Mouse (Mus musculus): ENCODE results near the gene Eif2a.
A peak's percentile ranks its signal among the peaks of the same experiment; 100 is the strongest.
"Not testable (repeated sequence)": the region's sequence is repeated elsewhere in the genome, so short reads cannot be mapped to it uniquely, and the experiment has no call there.

Eif2a gene

DNA sequence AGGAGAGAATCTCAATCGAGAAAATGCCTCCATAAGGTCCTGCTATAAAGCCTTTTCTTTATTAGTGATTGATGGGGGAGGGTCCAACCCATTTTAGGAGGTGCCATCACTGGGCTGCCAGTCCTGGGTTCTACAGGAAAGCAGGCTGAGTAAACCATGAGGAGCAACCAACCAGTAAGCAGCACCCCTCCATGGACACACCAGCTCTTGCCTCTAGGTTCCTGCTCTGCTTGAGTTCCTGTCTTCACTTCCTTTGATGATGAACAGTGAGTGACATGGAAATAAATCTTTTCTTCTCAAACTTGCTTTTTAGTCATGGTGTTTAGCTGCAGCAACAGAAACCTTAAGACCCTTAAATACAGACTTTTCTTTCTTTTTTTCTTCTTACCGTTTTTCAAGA is 4.3 kb upstream of the Eif2a start:
- no peak for DNase-seq (ENCODE audit: low read depth)

DNA sequence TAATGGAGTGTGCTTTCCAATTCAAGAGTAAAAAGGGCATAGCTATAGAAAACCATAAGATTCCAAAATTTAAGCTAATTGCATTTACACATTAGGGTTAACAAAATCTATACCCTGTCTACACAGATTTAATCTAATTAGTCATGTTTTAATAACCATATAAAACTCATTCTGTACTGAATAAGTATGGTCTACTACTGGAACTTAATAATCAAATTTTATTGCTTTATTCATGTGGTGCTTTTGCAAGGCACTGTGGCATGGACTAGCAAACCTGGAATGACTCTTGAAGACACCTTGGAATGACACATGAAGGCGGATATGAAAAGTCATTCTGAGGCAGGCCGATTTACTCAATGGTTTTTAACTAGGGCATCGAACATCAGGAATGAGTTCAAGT is 2.2 kb upstream of the Eif2a start:
- no peak for DNase-seq (ENCODE audit: low read depth)

DNA sequence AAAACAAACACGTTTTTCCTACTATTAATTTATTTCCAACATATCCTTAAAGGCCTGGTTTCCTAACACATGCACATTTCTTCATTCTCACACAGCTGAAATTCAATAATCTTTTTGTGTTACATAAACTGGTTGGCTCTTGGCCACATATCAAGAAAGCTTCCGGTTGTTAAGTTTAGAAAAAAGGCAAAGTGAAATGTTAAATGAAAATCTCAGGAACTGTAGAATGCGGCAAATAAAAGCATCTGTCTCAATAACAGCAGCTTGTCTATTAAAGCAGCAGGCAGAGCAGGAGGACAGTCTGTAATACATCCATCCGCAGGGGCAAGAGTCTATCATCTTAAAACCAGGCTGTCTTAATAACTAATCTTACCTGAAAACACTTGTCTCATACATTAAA is 1.4 kb upstream of the Eif2a start:
- DNase-seq (ENCODE audit: low read depth), result peak; percentile 37

DNA sequence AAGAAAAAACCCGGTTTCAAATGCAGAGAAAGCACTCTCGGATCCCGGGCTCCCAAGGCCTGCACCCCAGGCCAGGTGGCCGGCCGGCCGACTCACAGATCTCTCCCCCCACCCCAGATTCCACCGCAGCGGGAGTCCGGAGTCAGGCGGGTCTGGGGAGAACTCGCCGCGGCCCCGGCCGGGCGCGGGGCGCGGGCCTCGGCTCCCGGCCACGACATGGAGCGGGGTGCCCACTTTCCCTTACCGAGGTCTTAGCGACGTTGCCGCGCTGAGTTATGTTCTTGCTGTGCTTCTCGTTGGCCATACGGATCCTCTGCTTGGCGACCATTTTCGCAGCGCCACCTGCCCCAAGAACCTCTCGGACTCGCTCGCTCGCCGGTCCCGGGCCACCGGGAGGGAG is 455 bp upstream of the Eif2a start:
- DNase-seq (ENCODE audit: low read depth), result no peak

DNA sequence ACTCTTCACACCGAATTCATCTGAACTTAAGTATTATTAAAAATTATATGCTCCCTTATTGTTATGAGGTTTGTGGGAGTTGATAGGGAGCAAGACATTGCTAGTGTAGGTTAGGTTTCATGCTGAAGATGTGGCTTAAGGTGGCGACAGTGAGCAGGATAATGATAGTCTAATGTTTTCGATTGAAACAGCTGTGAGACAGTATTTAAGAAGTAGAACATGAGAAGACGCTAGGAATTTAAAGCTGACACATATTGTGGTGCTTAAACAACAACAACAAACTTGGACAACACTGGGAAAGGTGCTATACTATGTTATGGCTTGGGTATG is 752 bp downstream of the Eif2a start:
- DNase-seq (ENCODE audit: low read depth), result peak; percentile 72

DNA sequence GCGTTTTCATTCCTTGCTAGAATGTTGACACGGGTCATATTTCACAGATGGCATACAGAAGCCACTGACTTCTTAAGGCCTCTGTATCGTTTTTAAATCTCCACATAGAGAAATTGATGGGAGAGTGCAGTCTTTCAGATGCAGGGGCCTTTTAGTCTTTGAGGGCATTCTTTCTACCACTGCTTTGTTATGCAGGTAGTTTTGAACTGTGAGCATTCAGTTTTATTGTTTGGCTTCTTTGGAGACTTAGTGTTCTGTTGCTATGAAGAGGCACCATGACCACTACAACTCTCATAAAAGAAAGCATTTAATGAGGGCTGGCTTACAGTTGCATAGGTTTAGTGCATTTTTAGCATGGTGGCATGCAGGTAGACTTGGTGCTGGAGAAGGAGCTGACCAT is 11.0 kb downstream of the Eif2a start:
- no peak for DNase-seq (ENCODE audit: low read depth)

DNA sequence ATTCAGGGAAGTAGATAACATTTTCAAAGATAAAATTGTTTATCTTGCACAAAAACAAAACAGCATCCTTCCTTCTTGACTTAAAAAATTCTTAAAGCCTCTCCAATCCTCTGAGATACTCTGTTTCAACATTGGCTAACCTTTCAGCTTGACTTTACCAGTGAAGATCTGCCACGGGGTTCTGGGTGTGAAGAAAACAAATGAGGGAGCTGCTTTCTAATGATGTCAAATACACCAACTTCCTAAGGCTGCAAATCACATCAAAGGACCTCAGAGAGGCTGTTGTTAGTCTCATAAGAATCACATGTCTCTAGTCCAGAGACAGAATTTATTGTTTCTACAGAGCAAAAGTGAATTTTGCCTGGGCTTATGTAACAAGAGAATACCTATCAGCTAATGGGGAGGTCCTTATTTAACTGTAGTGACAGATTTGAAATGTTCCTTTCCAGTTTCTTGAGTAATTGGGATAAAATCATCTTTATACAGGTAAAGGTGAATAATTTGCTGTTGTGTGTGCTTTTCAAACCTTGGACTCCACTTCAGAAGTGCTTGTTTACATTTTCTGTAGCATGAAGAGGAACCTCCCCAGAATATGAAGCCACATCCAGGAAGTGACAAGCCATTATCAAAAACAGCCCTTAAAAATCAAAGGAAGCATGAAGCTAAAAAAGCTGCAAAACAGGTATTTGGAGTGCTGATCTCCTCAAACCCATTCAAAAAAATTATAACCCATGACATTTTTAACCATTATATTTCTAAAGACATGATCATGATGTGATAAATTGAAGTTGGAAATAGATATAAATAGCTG is 26.6 kb downstream of the Eif2a start:
- DNase-seq (ENCODE audit: low read depth), result peak; percentile 20

DNA sequence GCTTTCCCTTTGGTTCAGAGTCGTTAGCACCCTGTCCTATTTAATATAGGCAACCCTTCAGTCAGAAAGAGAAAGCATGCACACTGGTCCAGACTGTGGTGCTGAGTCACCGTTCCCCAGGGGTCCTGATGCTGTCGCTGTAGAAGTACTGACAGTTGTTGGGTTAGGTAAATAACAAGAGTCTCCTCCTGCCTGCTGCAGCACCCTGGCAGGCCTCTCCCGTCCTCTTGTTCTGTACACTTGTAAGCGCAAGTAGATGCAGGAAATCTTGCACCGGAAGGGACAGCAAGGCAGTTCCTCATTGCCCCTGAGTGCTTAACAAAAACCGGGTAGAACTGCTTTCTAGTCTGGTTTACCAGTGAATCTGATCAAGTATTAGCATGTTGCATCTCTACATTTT is 31.0 kb downstream of the Eif2a start:
- no peak for DNase-seq (ENCODE audit: low read depth)

DNA sequence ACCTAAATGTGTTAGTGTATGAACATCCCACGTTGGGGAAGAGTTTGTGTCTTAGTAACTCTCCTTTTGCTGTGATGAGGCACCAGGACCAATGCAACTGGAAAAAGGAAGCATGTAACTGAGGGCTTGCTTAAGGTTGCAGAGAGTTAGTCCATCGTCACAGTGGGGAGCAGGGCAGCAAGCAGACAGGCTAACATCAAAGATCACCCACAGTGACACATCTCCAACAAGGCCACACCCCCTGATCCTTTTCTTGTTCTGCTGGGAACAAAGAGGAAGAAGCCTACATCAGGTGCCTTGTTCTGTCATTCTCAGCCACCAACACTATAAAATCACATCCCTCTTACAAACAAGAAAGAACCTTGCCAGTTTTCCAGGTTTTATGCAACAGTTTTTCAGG is 34.3 kb downstream of the Eif2a start:
- peak; percentile 19 for DNase-seq (ENCODE audit: low read depth)

DNA sequence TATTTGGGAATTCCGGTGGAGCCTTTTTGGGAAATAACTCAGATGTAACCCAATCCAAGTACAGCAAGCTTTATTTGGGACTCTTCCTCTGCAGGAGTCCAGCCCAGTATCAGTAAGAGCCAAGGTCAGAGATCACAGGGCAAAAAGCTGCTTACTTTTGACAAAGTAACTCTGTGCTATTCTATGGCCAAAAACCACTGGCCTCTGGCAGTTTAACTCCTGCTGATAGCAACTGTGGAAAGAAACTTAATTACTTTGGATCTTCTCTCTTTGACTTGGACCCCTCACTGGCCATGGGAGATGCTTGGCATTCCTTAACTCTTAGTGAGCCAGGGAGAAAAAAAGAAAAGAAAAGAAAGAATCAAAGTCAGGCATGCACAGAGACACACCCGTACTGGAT is 35.8 kb downstream of the Eif2a start:
- DNase-seq (ENCODE audit: low read depth), result no peak

DNA sequence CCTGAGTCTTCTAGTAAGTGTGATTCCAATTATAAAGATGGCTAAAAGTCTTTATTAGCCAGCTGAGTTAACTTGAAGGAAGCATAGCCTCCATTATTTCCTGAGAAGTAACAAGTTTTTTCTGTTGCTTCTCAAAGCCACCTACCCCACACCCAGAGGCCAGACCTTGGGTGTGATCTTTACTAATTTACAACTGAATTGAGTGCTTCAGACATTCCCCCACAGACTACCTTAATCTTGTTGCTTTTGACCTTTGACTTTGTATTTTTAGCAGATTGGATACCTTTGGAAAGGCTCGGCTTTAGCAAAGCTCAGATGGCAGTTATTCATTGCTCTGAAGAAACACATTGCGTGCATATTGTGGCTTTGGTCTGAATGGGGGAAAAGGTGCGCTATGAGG is 45.2 kb downstream of the Eif2a start:
- no peak for DNase-seq (ENCODE audit: low read depth)

DNA sequence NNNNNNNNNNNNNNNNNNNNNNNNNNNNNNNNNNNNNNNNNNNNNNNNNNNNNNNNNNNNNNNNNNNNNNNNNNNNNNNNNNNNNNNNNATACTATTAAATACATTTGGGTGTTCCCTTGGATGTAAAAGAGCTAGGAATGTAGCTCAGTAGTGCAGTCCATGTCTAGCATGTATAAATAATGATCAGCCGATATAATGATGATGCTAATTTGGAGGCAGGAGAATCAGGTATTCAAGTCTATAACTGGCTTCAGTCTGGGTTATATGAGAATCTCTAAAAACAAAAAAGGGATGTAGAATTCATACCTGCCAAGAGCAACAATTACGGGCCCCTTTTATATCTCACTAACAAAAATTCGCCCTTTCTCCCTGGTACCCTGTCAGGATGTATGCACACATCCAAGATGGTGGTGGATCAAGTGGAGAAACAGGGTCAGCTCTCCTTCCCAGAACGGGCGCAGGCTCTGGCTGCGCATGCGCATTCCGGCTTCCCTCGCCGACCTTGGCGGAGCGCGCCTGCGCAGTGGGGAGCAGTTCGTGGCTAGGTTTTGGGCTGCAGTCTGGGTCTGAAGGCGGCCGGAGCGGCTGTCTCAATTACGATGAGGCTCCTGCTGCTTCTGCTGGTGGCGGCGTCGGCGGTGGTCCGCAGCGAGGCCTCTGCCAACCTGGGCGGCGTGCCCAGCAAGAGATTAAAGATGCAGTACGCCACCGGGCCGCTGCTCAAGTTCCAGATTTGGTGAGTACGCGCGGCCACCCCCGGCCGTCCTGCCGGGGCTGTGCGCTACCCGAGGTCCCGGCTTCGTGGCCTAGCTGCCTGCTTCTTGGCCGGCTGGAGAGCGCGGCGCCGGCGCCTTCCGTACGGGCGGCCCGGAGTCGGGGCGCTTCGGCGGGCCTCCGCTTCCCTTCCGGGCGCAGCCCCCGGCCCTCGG is 50.8 kb downstream of the Eif2a start, which contains the start of gene Selenot:
Gene Selenot, plus strand, starts transcription at position 500 of the 930 bp plus-strand sequence.
- peak; percentile 94 for DNase-seq (ENCODE audit: low read depth)

DNA sequence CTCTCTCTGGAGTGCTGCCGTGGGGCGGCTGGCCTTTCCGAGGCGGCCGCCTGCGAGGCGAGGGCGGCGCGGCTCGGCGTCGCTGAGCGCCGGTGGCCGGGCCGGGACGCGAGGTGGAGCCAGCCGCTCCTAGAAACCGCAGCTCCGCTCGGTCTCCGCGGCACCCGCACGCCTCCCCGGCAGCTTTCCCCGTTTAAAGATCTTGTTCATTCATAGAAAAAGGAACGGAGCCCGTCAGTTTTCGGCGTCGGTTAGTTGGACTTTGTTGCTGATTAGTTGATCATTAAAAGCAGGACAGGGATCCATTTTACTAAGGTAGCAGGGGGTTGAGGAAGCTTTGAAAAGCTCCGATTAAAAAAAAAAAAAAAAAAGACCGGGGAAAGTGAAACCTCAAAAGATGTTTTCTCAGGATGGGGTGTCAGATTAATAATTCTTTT is 51.5 kb downstream of the Eif2a start:
- peak; percentile 45 for DNase-seq (ENCODE audit: low read depth)

DNA sequence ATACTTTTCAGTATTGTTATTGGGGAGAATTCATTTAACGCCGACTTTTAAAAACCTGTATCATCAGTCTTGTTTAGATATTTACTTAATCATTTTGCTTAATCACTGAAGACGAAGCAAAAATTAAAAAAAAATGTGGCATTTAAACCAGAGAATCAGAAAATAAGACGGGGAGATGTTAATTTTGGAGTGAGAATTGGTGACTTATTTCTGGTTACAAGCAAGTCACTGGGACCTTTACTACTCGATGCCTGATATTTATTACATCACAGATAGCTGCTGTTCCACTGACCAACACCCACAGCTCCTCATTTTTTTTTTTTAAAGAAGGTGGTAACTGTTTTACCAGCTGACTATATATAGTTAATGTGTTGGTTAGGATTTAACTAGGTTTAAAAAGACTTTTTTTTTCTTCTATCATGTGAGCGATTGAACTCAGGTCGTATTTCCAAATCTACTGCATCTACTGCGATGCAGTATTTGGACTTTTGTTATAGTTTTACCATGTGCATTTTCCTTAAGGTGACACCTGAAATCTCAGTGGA is 52.0 kb downstream of the Eif2a start:
- DNase-seq (ENCODE audit: low read depth), result peak; percentile 58

DNA sequence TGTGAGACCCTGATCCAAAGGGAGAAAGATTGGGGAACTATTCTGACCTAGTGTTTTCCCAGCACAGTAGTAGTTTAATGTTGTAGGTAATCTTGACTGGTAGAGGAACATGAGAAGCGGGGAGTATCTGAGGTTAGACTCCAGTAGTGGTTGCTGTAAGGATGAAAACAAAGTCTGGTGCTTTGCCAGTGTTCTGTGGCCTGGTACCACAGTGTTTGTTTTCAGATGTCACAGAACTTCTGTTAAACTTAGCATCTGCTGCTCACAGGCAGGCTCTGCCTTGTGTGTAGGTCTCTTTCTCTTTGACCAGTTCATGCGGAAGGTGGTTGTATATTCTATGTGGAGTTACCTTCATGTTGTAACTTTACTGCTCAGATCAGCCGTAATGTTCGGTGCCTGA is 55.9 kb downstream of the Eif2a start:
- peak; percentile 40 for DNase-seq (ENCODE audit: low read depth)

DNA sequence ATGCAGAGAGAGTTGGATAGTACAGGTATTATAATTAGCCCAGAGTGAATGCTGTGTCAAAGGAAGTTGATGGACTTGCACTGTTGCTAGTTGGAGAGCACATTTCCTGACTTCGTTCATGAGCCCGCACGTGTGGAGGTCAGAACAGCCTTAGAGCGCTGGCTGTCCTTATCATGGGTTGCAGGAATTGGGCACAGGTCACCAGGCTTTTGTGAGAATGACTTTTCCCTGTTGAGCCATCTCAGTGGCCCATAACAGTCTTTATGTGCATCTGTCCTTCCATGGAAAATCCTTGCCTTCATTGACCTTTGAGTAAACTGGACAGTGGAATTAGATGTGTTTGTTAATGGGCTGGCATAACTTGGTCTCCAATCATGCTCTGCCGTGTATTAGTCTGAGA is 56.7 kb downstream of the Eif2a start:
- DNase-seq (ENCODE audit: low read depth), result no peak

DNA sequence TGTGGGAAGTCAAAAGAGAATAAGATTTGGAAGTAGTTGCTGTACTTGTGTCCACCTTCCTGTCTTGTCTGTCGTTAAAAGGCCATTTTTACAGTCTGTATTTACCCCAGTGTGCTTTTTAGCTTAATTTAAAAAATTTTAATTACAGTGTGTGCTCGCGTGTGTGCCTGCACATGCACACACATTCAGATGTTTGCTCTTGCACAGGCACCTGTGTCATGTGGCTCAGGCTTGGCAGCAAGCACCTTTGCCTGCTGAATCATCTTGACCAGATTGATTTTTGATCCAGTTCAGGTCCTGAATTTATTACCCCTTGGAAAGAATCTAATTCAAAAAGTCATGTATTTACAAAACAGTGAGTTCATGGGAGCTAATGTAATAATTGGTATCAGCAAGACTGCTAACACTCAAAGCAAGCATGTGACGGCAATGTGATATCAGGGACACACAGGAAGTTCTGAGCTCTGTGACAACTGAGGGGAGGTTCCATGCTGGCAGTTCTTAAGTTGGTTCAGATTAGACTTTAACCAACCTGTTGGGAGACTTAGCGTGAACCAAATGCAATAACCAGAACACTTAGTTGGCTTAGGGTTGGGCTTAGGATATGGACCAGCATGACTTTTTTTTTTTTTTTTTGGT is 57.3 kb downstream of the Eif2a start:
- peak; percentile 17 for DNase-seq (ENCODE audit: low read depth)

DNA sequence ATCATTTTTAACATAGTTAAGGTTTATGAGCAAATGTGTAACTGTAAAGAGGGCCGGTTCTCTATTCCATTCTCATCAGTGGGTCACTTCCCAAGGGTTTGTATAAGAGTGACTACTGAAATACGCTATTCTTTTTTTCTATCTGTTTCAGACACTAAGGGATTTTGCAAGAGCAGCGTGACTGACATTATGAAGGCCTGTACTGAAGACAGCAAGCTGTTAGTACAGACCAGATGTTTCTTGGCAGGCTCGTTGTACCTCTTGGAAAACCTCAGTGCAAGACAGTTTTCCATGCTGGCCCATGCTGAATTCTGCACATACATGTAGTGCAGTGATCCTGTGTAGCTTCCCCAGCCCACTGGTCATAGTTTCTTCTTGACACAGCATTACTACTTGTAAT is 64.9 kb downstream of the Eif2a start:
- not testable (repeated sequence) for DNase-seq (ENCODE audit: low read depth)

DNA sequence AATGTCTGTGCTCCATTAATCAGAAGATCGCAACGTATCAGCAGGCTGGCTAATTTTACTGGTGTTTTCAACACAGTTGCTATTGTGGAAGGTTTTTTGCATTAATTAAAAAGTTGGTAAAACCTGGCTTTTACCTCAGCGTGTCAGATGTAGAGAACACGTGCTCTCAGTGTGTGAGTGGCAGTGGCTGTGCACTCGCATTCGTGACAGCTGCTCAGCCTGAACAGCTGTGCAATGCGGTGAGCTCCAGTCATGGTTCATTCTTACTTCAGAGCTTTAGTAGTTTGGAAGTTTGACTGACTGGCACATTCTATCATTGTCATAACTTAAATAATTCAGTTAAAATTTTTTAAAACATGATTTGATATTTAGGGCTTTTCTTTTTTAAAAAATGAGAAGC is 67.0 kb downstream of the Eif2a start:
- not testable (repeated sequence) for DNase-seq (ENCODE audit: low read depth)

DNA sequence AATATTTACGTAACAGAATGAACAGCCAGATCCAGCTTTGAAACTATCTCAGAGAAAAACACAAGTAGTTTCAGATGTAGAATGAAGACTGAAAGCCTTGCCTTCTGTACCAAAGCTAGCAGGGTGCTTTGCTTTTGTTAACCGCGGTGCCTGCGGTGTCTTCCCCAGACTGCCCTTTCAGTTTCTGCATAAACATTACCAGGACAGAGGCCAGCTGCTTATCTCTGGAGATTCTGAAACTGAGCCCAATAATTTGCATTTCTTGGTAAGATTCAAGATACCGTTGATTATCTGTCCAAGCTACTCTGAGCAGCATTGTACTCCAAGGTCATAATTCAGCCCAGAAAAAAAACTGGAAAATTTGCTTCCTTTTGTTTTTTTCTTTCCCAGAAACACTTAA is 68.0 kb downstream of the Eif2a start:
- no peak for DNase-seq (ENCODE audit: low read depth)
